Mouse (Mus musculus) ES-E14 (cell line): ENCODE measurements at regions not wholly inside any gene's neighbourhood (a gene's known extent, or its start where the extent isn't known, plus 50 kb on each side); places are given as distances from the start of the nearest gene placed in this dataset.

Source experiments
- DNase-seq: peaks from one replicate; pipeline ENCODE4 v3.0.0-alpha.2; 2013; ENCODE audit warnings: low read depth, low spot score
- H3K27ac ChIP-seq: 2 replicates; pipeline ENCODE4 v1.5.1; 2012; ENCODE audit warnings: low read depth, mild to moderate bottlenecking, low read length, moderate library complexity, mixed read lengths; ENCODE audit not compliant: poor library complexity, insufficient read depth, severe bottlenecking
- H3K36me3 ChIP-seq: 2 replicates; pipeline ENCODE4 v1.6.1; 2012; ENCODE audit warnings: mild to moderate bottlenecking, low read length, moderate library complexity, mixed read lengths; ENCODE audit not compliant: control insufficient read depth, poor library complexity, insufficient read depth, severe bottlenecking
- H3K4me1 ChIP-seq, 2 experiments: fragments of 150-350 bp in 1 of 2; sonication (generic) in 1 of 2; 2 replicates each; pipeline ENCODE4 v1.6.1; 2012; ENCODE audit warnings: low read length in 2 of 2, mild to moderate bottlenecking in 1 of 2, mixed read lengths in 1 of 2; ENCODE audit not compliant: control insufficient read depth in 2 of 2, insufficient read depth in 2 of 2, poor library complexity in 1 of 2
- H3K4me3 ChIP-seq, 2 experiments: fragments of 150-350 bp in 1 of 2; sonication (generic) in 1 of 2; 2 replicates each; pipeline ENCODE4 v1.5.1; 2012; ENCODE audit warnings: low read length in 2 of 2, low read depth in 1 of 2, mild to moderate bottlenecking in 1 of 2, mixed read lengths in 1 of 2; ENCODE audit not compliant: insufficient read depth in 1 of 2, poor library complexity in 1 of 2, severe bottlenecking in 1 of 2
- H3K9ac ChIP-seq: 2 replicates; pipeline ENCODE4 v1.6.1; 2012; ENCODE audit warnings: low read depth, mild to moderate bottlenecking, low read length, mixed read lengths; ENCODE audit not compliant: poor library complexity, insufficient read depth, severe bottlenecking
- H3K9me3 ChIP-seq: fragments of 150-350 bp; sonication (generic); 2 replicates; pipeline ENCODE4 v1.6.1; 2012; ENCODE audit warnings: low read depth, mild to moderate bottlenecking, low read length; ENCODE audit not compliant: control insufficient read depth, insufficient read depth
- CHD2 ChIP-seq: IDR thresholded peaks from 2 replicates; pipeline ENCODE4 v1.6.1; 2014; ENCODE audit warnings: mild to moderate bottlenecking, low read depth, low read length, inconsistent platforms
- HCFC1 ChIP-seq: IDR thresholded peaks from 2 replicates; pipeline ENCODE4 v1.6.1; 2012; ENCODE audit warnings: low read length, inconsistent platforms, borderline replicate concordance; ENCODE audit not compliant: insufficient read depth
- MAFK ChIP-seq: IDR thresholded peaks from 2 replicates; pipeline ENCODE4 v1.6.1; 2014; ENCODE audit warnings: mild to moderate bottlenecking, low read depth, low read length, inconsistent platforms; ENCODE audit not compliant: insufficient read depth
- ZC3H11A ChIP-seq: IDR thresholded peaks from 2 replicates; pipeline ENCODE4 v1.6.1; 2012; ENCODE audit warnings: low read depth, mild to moderate bottlenecking, inconsistent platforms, low read length, borderline replicate concordance
- ZNF384 ChIP-seq: IDR thresholded peaks from 2 replicates; pipeline ENCODE4 v1.6.1; 2012; ENCODE audit warnings: low read depth, low read length, inconsistent platforms
- in situ Hi-C, 2 experiments: fragments of 600-800 bp; cut with MboI; formaldehyde crosslinking; loops; one replicate each; pipeline ENCODE4 v1.15.1; 2025; ENCODE audit warnings: low sequenced_read_pairs in 2 of 2, inconsistent platforms in 1 of 2; ENCODE audit not compliant: unreplicated experiment in 2 of 2

DNA sequence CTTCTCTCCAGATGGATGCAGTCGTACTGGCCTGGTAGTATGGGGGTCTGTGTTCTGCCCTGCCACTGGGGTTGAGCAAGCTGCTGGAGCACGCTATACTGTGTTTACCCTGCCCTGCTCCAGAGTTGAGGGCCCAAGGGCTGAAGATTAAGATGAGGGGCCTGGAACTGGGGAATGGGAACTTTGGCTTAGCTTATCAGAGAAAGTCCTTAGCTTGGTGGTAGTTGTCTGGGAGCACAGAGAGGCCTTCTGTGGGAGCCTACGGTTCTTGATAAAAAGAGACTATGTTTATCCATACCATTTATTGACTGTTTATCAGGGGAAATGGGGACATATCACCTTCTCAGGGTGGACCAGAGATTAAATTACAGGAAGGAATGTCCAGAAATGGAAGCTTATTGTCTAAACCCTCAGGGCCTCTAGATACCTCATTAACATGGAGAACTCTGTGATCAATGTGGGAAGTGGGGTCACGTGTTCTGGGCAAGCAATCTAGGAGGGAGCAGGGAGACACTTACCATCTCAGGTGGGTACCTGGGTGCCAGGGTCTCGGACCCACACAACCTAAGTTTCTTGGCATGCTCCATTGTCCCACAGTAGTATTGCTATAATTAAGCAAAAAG, 58.7 kb downstream of the Mycn start:
- no peak for DNase-seq
- Histone ChIP-seq H3K4me1 (peaks cover 2 to 18% of the 10 kb centered on the region in 2 experiments; a peak in 3 of 4 replicates), H3K27ac (no peak overlapping the region), H3K9ac (no peak overlapping the region), H3K36me3 (no peaks in the 10 kb centered on the region), H3K4me3 (no peak overlapping the region), H3K9me3 (no peaks in the 10 kb centered on the region)
- TF ChIP-seq HCFC1 (no peak), ZC3H11A (no peak), CHD2 (no peak), MAFK (no peak), ZNF384 (no peak)
- in situ Hi-C loops: no loop called here

- peaks cover 8 to 26% of the 10 kb centered on the region in 2 experiments; a peak in 3 of 4 replicates for H3K4me1 ChIP-seq
- H3K4me3 ChIP-seq: no peak overlapping the region
- DNase-seq: no peak
- TF ChIP-seq HCFC1 (no peak), MAFK (no peak), CHD2 (no peak)
- H3K9me3 ChIP-seq: no peaks in the 10 kb centered on the region
- in situ Hi-C loops: no loop called here
- no peaks in the 10 kb centered on the region for H3K36me3 ChIP-seq
- no peak overlapping the region for H3K9ac ChIP-seq
- no peak overlapping the region for H3K27ac ChIP-seq
Observed at GRCm38 (mm10) chr12:12878031-12878430, 63.7 kb downstream of the Mycn start.

GRCm38 (mm10) chr12:12877539-12877938, 64.2 kb downstream of the Mycn start:
- in situ Hi-C loops: no loop called here
- TF ChIP-seq HCFC1 (no peak), CHD2 (no peak), ZC3H11A (no peak), ZNF384 (no peak), MAFK (no peak)
- no peaks in the 10 kb centered on the region for H3K36me3 ChIP-seq
- no peak for DNase-seq
- H3K9me3 ChIP-seq: no peaks in the 10 kb centered on the region
- no peak overlapping the region for H3K27ac ChIP-seq
- no peak overlapping the region for H3K9ac ChIP-seq
- peaks cover 8 to 27% of the 10 kb centered on the region in 2 experiments; a peak in 3 of 4 replicates for H3K4me1 ChIP-seq
- H3K4me3 ChIP-seq: no peak overlapping the region

DNA sequence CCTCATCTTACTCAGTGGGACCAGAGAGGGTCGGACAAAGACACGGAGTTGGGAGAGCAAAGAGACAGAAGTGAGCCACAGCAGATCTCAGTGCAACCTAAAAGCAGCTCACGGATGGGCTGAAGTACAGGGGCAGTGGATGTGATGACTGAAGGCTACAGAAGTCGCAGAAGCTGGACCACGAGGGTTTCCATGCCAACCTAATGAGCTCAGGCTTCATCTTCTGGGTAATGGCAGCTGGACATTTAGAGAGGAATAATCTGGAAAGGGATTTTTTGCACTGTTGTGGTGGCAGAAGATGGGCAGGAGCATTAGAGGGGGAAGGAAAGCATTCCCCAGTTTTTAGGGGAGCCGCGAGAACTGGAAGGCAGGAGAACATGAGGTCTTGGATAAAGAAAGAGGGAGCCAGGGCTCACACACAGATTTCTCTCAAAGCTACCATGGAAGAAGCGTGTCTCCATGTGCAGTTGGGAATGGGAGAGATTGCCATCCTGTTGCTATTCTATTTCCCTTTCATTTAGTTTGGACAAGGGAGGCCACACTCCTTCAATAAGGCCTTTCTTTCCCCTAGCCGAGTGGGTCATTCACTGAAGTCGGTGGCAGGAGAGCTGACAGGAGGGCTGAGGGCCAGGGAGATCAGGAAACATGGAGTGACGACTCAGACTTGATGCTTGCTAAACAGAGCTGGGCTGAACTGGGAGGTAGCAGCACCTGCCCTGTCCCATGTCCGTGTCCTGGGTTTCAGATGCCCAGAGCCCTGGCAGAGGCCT, 65.6 kb downstream of the Mycn start:
- no peak for TF ChIP-seq CHD2
- no peak for TF ChIP-seq MAFK
- no peak for TF ChIP-seq ZNF384
- no peak for TF ChIP-seq HCFC1
- no peak for DNase-seq
- no peak overlapping the region for H3K27ac ChIP-seq

More for the DNA sequence above, 65.6 kb downstream of the Mycn start:
- Histone ChIP-seq H3K9me3 (no peaks in the 10 kb centered on the region), H3K4me1 (peaks cover 17 to 37% of the 10 kb centered on the region in 2 experiments), H3K36me3 (no peaks in the 10 kb centered on the region), H3K4me3 (no peak overlapping the region), H3K9ac (no peak overlapping the region)
- in situ Hi-C loops: no loop called here
